Mouse (Mus musculus): Measurements from ENCODE around the gene Bri3bp.

- TF ChIP-seq POLR2A (IDR thresholded peaks at IDR 0.05; ENCODE audit: insufficient read depth, low read length) (no peak), CTCF (IDR thresholded peaks at IDR 0.05; ENCODE audit: low read depth, low read length) (no peak)
These were observed 37.6 kb upstream of the Bri3bp start for GRCm38 (mm10) chr5:125403481-125404465.
